Mouse (Mus musculus): ENCODE measurements around the gene Gm49325. TPM values are rescaled to one million over a fixed set of nuclear protein-coding genes. Genes with fewer than 3 reads are reported as not detected.

Gene Gm49325
- polyA plus RNA-seq, 1 experiment from 2014 or later, result 1.6 TPM

DNA sequence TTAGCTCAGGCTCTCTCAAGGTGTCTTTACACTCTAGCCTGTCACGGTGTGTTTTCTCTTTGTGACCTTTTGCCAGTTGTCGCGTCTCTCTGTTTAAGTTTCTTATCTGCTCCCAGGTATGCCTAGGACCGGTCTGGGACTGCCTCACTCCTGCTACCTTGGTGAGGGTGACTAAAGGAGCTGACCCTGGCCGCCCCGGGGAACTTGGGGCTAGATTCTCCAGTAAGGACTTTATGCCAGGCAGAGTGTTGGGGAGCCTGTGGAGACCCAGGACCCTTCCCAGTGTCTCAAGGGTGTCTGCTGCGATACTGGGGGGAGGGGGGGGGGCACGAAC, 23.7 kb upstream of the Gm49325 start:
- Histone ChIP-seq H3K27ac (replicated peaks; ENCODE audit: low read depth, low read length) (no peak overlapping the region), H3K4me1 (ENCODE audit: control insufficient read depth, insufficient read depth, low read length) (no peaks in the 10 kb centered on the region), H3K27me3 (ENCODE audit: control insufficient read depth, insufficient read depth, low read length) (no peaks in the 10 kb centered on the region), H3K9ac (replicated peaks; ENCODE audit: low read length) (peak overlapping the region; percentile 70), H3K9me3 (replicated peaks; ENCODE audit: control insufficient read depth, low read length) (no peaks in the 10 kb centered on the region), H3K36me3 (replicated peaks; ENCODE audit: control insufficient read depth, insufficient read depth, low read depth, low read length) (no peaks in the 10 kb centered on the region; the same call in 1 of the 2 replicates), H3K4me3 (ENCODE audit: low read depth, low read length) (peak overlapping the region; percentile 67), H3K4me2 (ENCODE audit: low read depth, low read length) (peak overlapping the region; percentile 49)
- no peak for ATAC-seq (replicated peaks; ENCODE audit: insufficient number of reproducible peaks, low FRiP score, low TSS enrichment, low read depth)
- DNase-seq (ENCODE audit: low spot score), result no peak
- WGBS, result 11% methylated on average over 8 of the region's 8 CpGs

DNA sequence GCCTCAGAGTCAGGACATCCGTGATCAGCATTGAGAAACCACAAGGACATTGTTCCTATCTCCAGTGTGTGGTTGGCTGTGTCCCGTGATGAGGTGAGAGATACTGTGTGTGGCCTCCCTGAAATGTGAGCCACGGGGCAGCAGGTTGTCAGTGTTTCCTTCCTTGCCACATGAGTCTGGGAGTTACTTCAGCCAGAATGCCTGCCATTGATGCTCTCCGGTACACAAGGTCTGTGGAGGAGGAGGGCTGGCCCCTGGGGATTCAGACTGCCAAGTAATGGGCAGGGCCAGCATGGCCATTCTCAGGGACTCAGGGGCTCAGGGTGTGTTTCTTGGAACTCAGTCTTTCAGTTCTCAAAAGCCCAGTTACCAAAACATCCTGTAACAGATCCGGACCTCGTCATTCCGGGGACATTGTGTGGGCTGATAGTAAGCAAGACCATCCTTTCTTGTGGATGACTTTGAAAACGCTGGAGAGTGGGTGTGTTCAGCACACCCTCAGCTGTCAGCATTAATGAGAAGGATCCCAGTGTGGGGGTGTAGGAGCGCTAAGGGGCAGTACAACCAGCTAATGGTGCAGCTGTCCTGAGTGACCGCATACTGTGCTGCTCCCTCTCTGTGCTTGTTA, 22.1 kb upstream of the Gm49325 start:
- Histone ChIP-seq H3K27ac (replicated peaks; ENCODE audit: low read depth, low read length) (no peak overlapping the region), H3K9ac (replicated peaks; ENCODE audit: low read length) (no peak overlapping the region)
- 80% methylated on average over 10 of the region's 10 CpGs for WGBS

DNA sequence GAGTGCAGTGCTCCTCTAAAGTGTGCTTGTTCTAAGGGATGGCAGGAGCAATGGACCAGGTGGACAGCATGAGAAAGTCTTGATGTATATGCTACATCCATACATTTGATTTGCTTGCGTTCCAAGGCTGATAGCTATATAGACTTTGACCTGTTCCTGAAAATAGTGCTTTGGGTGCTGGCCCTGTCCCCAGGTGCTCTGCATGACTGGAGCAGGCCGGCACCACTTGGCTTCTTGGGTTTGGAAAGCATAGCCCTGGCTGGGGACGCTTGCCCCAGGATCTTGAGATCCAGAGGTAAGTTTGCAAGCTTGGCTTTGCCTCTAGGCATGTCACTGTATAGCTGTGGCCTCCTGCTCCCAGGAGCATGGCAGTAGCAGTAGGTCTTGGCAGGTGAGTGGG, 19.4 kb upstream of the Gm49325 start:
- Histone ChIP-seq H3K9me3 (replicated peaks; ENCODE audit: control insufficient read depth, low read length) (no peaks in the 10 kb centered on the region), H3K9ac (replicated peaks; ENCODE audit: low read length) (no peak overlapping the region)

More for the DNA sequence above, 22.1 kb upstream of the Gm49325 start:
- no peak for ATAC-seq (replicated peaks; ENCODE audit: insufficient number of reproducible peaks, low FRiP score, low TSS enrichment, low read depth)
- Histone ChIP-seq H3K4me3 (ENCODE audit: low read depth, low read length) (no peak overlapping the region), H3K27me3 (ENCODE audit: control insufficient read depth, insufficient read depth, low read length) (no peaks in the 10 kb centered on the region), H3K36me3 (replicated peaks; ENCODE audit: control insufficient read depth, insufficient read depth, low read depth, low read length) (no peaks in the 10 kb centered on the region; the same call in 1 of the 2 replicates), H3K9me3 (replicated peaks; ENCODE audit: control insufficient read depth, low read length) (no peaks in the 10 kb centered on the region), H3K4me1 (ENCODE audit: control insufficient read depth, insufficient read depth, low read length) (no peaks in the 10 kb centered on the region), H3K4me2 (ENCODE audit: low read depth, low read length) (no peak overlapping the region)
- DNase-seq (ENCODE audit: low spot score), result no peak

DNA sequence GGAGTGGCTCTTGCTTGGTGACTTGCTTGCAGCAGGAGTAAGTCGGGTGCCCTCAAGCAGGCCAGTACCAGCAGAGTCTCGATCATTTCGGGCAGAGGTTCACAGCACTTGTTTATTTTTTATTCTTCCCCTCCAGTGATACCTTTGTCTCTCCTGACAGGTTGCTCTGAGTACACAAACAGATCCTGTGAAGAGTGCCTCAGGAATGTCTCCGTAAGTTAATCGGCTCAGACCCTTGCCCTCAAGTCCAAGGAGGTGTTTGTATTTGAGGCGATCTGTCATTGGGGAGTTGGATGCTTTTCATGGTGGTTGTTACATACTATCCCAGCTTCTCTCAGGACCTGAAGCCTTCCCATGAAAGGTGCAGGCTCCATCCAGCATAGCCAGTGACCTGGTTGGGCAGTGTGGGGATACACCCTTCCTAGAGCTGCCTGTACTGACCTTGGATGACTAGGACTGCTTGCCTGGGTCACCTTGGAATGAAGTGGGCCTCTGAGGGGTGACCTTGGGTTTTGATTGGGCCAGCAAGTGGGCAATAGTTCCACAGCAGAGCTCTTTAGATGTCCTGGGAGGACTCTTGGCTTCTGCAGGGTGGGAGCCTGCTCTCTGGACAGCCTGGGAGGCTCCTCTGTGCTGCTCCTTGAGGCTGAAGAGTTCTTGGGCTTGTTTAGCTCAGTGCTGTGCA, 18.8 kb upstream of the Gm49325 start:
- Histone ChIP-seq H3K4me2 (ENCODE audit: low read depth, low read length) (no peak overlapping the region), H3K4me1 (ENCODE audit: control insufficient read depth, insufficient read depth, low read length) (no peaks in the 10 kb centered on the region), H3K27me3 (ENCODE audit: control insufficient read depth, insufficient read depth, low read length) (no peaks in the 10 kb centered on the region), H3K9me3 (replicated peaks; ENCODE audit: control insufficient read depth, low read length) (no peaks in the 10 kb centered on the region), H3K4me3 (ENCODE audit: low read depth, low read length) (no peak overlapping the region), H3K9ac (replicated peaks; ENCODE audit: low read length) (no peak overlapping the region), H3K27ac (replicated peaks; ENCODE audit: low read depth, low read length) (no peak overlapping the region), H3K36me3 (replicated peaks; ENCODE audit: control insufficient read depth, insufficient read depth, low read depth, low read length) (no peaks in the 10 kb centered on the region; the same call in none of the 2 replicates)
- WGBS, result 89% methylated on average over 6 of the region's 6 CpGs
- ATAC-seq (replicated peaks; ENCODE audit: insufficient number of reproducible peaks, low FRiP score, low TSS enrichment, low read depth), result no peak
- DNase-seq (ENCODE audit: low spot score), result no peak

More for the DNA sequence above, 19.4 kb upstream of the Gm49325 start:
- WGBS, result 94% methylated on average over 3 of the region's 3 CpGs
- no peak overlapping the region for H3K27ac ChIP-seq (replicated peaks; ENCODE audit: low read depth, low read length)
- no peak overlapping the region for H3K4me2 ChIP-seq (ENCODE audit: low read depth, low read length)
- no peaks in the 10 kb centered on the region for H3K27me3 ChIP-seq (ENCODE audit: control insufficient read depth, insufficient read depth, low read length)
- ATAC-seq (replicated peaks; ENCODE audit: insufficient number of reproducible peaks, low FRiP score, low TSS enrichment, low read depth), result no peak
- no peaks in the 10 kb centered on the region; the same call in none of the 2 replicates for H3K36me3 ChIP-seq (replicated peaks; ENCODE audit: control insufficient read depth, insufficient read depth, low read depth, low read length)
- H3K4me3 ChIP-seq (ENCODE audit: low read depth, low read length), result no peak overlapping the region
- DNase-seq (ENCODE audit: low spot score), result no peak
- H3K4me1 ChIP-seq (ENCODE audit: control insufficient read depth, insufficient read depth, low read length), result no peaks in the 10 kb centered on the region

DNA sequence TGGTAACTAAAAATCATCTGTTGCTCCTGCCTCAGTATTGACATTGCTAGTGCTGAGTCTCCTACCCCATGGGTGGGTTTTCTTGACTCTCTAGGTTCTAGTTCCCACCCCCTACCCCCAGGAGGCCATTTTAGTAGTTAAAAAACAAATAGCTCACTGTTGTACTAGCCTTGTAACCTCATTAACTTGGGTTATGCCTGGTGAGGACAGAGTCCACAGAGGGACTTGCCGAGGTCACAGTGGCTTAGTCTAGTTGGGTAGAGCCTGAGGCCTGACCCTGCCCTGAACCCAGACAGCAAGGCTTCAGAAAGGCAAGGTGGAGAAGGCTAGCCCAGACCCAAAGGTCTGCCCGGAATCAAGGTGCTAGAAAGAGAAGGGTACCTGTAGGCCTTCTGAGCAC, 18.0 kb upstream of the Gm49325 start:
- H3K4me1 ChIP-seq (ENCODE audit: control insufficient read depth, insufficient read depth, low read length), result no peaks in the 10 kb centered on the region

DNA sequence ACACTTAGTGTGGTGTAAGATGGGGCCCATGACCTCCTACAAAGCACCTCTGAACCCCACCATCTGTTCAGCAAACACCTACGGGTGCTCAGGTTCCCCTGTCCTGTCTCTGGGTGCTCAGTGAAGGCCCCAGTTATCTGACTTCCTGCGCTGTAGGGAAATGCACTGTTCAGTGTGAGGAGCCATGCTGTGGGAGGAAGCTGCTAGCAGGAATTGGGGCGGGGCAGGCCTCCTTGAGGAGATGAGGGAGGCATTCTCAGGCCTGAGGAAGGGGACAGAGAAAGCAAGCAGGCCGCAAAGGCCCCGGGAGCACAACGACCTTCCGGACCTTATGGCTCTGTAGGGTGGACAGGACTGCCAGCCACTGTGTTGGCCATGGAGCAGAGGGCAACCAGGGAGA, 16.9 kb upstream of the Gm49325 start:
- H3K4me2 ChIP-seq (ENCODE audit: low read depth, low read length), result no peak overlapping the region
- 86% methylated on average over 7 of the region's 7 CpGs for WGBS
- no peak overlapping the region for H3K4me3 ChIP-seq (ENCODE audit: low read depth, low read length)
- no peaks in the 10 kb centered on the region for H3K4me1 ChIP-seq (ENCODE audit: control insufficient read depth, insufficient read depth, low read length)
- no peak for ATAC-seq (replicated peaks; ENCODE audit: insufficient number of reproducible peaks, low FRiP score, low TSS enrichment, low read depth)
- no peak overlapping the region for H3K27ac ChIP-seq (replicated peaks; ENCODE audit: low read depth, low read length)
- no peak for DNase-seq (ENCODE audit: low spot score)
- H3K9me3 ChIP-seq (replicated peaks; ENCODE audit: control insufficient read depth, low read length), result no peaks in the 10 kb centered on the region
- no peaks in the 10 kb centered on the region for H3K27me3 ChIP-seq (ENCODE audit: control insufficient read depth, insufficient read depth, low read length)
- H3K36me3 ChIP-seq (replicated peaks; ENCODE audit: control insufficient read depth, insufficient read depth, low read depth, low read length), result peaks cover 3% of the 10 kb centered on the region
- no peak overlapping the region for H3K9ac ChIP-seq (replicated peaks; ENCODE audit: low read length)

More for the DNA sequence above, 18.0 kb upstream of the Gm49325 start:
- Histone ChIP-seq H3K9me3 (replicated peaks; ENCODE audit: control insufficient read depth, low read length) (no peaks in the 10 kb centered on the region), H3K27ac (replicated peaks; ENCODE audit: low read depth, low read length) (no peak overlapping the region), H3K9ac (replicated peaks; ENCODE audit: low read length) (no peak overlapping the region), H3K4me3 (ENCODE audit: low read depth, low read length) (no peak overlapping the region), H3K27me3 (ENCODE audit: control insufficient read depth, insufficient read depth, low read length) (no peaks in the 10 kb centered on the region), H3K4me2 (ENCODE audit: low read depth, low read length) (no peak overlapping the region), H3K36me3 (replicated peaks; ENCODE audit: control insufficient read depth, insufficient read depth, low read depth, low read length) (no peaks in the 10 kb centered on the region; the same call in none of the 2 replicates)
- WGBS, result 84% methylated on average over 2 of the region's 2 CpGs
- ATAC-seq (replicated peaks; ENCODE audit: insufficient number of reproducible peaks, low FRiP score, low TSS enrichment, low read depth), result no peak
- DNase-seq (ENCODE audit: low spot score), result no peak

DNA sequence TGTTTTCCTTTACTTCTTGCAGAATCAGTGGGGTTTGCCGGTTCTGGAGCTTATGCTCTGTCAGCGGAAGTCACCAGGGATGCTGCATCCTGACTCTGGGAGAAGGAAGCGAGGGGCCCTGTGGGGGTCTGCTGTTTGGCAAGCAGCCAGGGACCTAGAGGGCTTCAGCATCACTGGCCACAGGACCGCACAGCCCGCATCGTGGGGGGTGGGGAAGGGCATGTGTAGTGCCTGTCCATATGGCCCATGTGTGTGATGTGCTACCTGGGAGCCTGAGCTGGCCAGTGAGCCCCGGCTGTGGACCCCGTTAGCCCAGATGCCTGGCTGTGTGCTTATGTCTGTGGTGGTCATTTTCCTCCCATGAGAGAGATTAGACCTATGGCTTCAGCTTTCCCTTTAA, 16.2 kb upstream of the Gm49325 start:
- Histone ChIP-seq H3K4me1 (ENCODE audit: control insufficient read depth, insufficient read depth, low read length) (no peaks in the 10 kb centered on the region), H3K27me3 (ENCODE audit: control insufficient read depth, insufficient read depth, low read length) (no peaks in the 10 kb centered on the region), H3K27ac (replicated peaks; ENCODE audit: low read depth, low read length) (no peak overlapping the region), H3K4me2 (ENCODE audit: low read depth, low read length) (no peak overlapping the region), H3K9ac (replicated peaks; ENCODE audit: low read length) (no peak overlapping the region), H3K4me3 (ENCODE audit: low read depth, low read length) (no peak overlapping the region), H3K36me3 (replicated peaks; ENCODE audit: control insufficient read depth, insufficient read depth, low read depth, low read length) (peaks cover 7% of the 10 kb centered on the region), H3K9me3 (replicated peaks; ENCODE audit: control insufficient read depth, low read length) (no peaks in the 10 kb centered on the region)
- ATAC-seq (replicated peaks; ENCODE audit: insufficient number of reproducible peaks, low FRiP score, low TSS enrichment, low read depth) (no peak), DNase-seq (ENCODE audit: low spot score) (no peak)
- WGBS, result 80% methylated on average over 8 of the region's 8 CpGs

DNA sequence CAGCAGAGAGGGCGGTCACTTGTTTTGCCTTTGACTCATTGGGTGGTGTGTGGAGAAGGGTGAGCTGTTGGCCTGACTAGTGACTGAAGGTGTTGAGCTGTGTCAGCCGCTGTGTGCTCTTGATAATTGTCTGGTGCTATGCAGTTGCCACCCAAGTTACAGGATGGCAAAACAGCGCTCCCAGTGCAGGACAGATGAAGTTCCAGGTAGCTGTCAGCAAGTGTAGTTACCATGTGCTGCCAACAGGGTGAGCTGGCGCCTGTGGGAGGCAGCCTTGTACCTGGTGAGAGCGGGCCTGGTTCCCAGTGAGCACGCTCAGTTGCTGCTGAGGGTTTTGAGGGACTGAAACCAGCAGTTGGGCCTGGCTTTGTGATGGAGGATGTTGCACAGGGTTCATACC, 15.2 kb upstream of the Gm49325 start:
- DNase-seq (ENCODE audit: low spot score) (peak; percentile 70), ATAC-seq (replicated peaks; ENCODE audit: insufficient number of reproducible peaks, low FRiP score, low TSS enrichment, low read depth) (0 out of 2 replicates have a peak, but pooled peaks have one; percentile 16)
- Histone ChIP-seq H3K4me3 (ENCODE audit: low read depth, low read length) (no peak overlapping the region), H3K27me3 (ENCODE audit: control insufficient read depth, insufficient read depth, low read length) (no peaks in the 10 kb centered on the region), H3K36me3 (replicated peaks; ENCODE audit: control insufficient read depth, insufficient read depth, low read depth, low read length) (peaks cover 7% of the 10 kb centered on the region), H3K9ac (replicated peaks; ENCODE audit: low read length) (no peak overlapping the region), H3K4me2 (ENCODE audit: low read depth, low read length) (no peak overlapping the region), H3K9me3 (replicated peaks; ENCODE audit: control insufficient read depth, low read length) (no peaks in the 10 kb centered on the region), H3K4me1 (ENCODE audit: control insufficient read depth, insufficient read depth, low read length) (no peaks in the 10 kb centered on the region), H3K27ac (replicated peaks; ENCODE audit: low read depth, low read length) (no peak overlapping the region)
- 41% methylated on average over 6 of the region's 6 CpGs for WGBS

All from embryonic facial prominence, embryonic 11.5 days (tissue).